Mouse (Mus musculus) forebrain, embryonic 14.5 days (tissue): ENCODE data around the gene Cald1. TPM values are rescaled to one million over a fixed set of nuclear protein-coding genes. Genes with fewer than 3 reads are reported as not detected.
A peak's percentile ranks its signal among the peaks of the same experiment; 100 is the strongest.

Experiments
- ATAC-seq: fragments of 200-750 bp; cut with Nextera tagmentation; 2 replicates; pipeline ENCODE4 v1.8.0; 2017; ENCODE audit warnings: mild to moderate bottlenecking, moderate library complexity
- DNase-seq: peaks from one replicate; pipeline ENCODE4 v3.0.0-alpha.2; 2015; ENCODE audit warnings: low spot score
- H3K27ac ChIP-seq: fragments of 300-500 bp; sonication (generic); 2 replicates; pipeline ENCODE4 v1.5.1; 2014; ENCODE audit warnings: low read depth, mild to moderate bottlenecking, control low read depth, low read length, moderate library complexity
- H3K27me3 ChIP-seq: fragments of 300-500 bp; sonication (generic); replicated peaks from 2 replicates; pipeline ENCODE4 v1.6.1; 2014; ENCODE audit warnings: low read length, control low read depth, mixed read lengths; ENCODE audit not compliant: control insufficient read depth, insufficient read depth
- H3K36me3 ChIP-seq: fragments of 300-500 bp; sonication (generic); 2 replicates; pipeline ENCODE4 v1.6.1; 2014; ENCODE audit warnings: low read length, control low read depth; ENCODE audit not compliant: control insufficient read depth, insufficient read depth
- H3K4me1 ChIP-seq: fragments of 300-500 bp; sonication (generic); 2 replicates; pipeline ENCODE4 v1.6.1; 2014; ENCODE audit warnings: antibody characterized with exemption, low read length, control low read depth; ENCODE audit not compliant: control insufficient read depth, insufficient read depth
- H3K4me2 ChIP-seq: fragments of 300-500 bp; sonication (generic); 2 replicates; pipeline ENCODE4 v1.6.1; 2014; ENCODE audit warnings: mild to moderate bottlenecking, control low read depth, low read length
- H3K4me3 ChIP-seq: fragments of 300-500 bp; sonication (generic); 2 replicates; pipeline ENCODE4 v1.5.1; 2014; ENCODE audit warnings: low read depth, low read length, control low read depth
- H3K9ac ChIP-seq: fragments of 300-500 bp; sonication (generic); 2 replicates; pipeline ENCODE4 v1.6.1; 2014; ENCODE audit warnings: mild to moderate bottlenecking, low read length, control low read depth, moderate library complexity
- H3K9me3 ChIP-seq: fragments of 300-500 bp; sonication (generic); replicated peaks from 2 replicates; pipeline ENCODE4 v1.6.1; 2016; ENCODE audit warnings: low read length, control low read depth, mixed read lengths; ENCODE audit not compliant: control insufficient read depth
- WGBS: fragments of 180-500 bp; shearing (Covaris S2); extraction: QIAGEN DNeasy Blood & Tissue Kit; methylation state at CpG from one replicate; pipeline ENCODE4 v1.1.7; 2014; 5-methylcytosine and 5-hydroxymethylcytosine counted together
- polyA plus RNA-seq: library from polyadenylated mRNA; unstranded; fragments of >200 nt; fragmentation: Nextera tagmentation; extraction: Ambion mirVana; gene quantifications from 2 replicates; pipeline ENCODE4 v1.2.1, GENCODE M21; 2014

Gene Cald1
- polyA plus RNA-seq, 1 experiment from 2014 or later = 46.4 TPM

DNA sequence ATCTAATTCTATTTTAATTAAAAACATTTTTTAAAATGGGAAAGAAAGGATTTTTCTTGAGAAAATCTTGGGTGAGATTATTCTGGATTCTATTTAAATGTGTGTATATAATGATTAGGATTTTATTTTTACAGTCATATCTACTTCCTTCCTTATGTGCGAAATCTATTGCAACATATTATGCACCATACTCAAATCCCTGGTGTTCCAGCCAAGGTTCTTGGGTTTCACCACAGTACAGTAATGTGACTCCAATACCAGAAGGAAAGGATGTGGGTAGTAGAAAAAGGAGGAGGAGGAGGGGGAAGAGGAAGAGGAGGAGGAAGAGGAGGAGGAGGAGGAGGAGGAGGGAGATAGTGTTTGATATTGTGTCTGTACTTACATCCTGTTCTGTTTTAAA lies 184.2 kb downstream of the Cald1 start:
- no peak overlapping the region for H3K27ac ChIP-seq
- no peaks in the 10 kb centered on the region for H3K9me3 ChIP-seq
- ATAC-seq = no peak
- no peak overlapping the region for H3K9ac ChIP-seq
- no peaks in the 10 kb centered on the region for H3K36me3 ChIP-seq
- 100% methylated on average over 1 of the region's 1 CpGs for WGBS
- no peak for DNase-seq
- H3K4me1 ChIP-seq = no peaks in the 10 kb centered on the region; the same call in 1 of the 2 replicates
- H3K4me3 ChIP-seq = no peak overlapping the region
- H3K27me3 ChIP-seq = no peaks in the 10 kb centered on the region
- H3K4me2 ChIP-seq = no peak overlapping the region

DNA sequence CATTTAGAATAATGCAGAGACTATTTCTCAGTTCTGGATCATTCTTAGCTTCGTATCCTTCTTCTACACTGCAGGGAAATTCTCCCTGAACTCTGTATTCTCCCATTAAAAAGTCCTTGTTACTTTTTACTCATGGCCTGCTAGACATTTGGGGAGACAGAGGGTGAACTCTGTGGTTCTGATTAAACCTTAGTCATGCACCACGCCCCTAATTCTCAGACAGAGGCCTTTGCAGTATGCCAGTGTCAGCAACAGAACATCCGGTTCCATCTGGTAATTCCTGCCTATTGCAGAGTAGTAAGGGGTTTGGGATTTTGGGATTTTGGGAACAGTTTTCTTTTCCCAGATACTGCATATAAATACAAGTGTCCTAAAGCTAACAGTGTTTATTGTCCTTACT lies 198.6 kb downstream of the Cald1 start:
- Histone ChIP-seq H3K9ac (no peak overlapping the region), H3K4me1 (no peaks in the 10 kb centered on the region), H3K36me3 (no peaks in the 10 kb centered on the region), H3K9me3 (no peaks in the 10 kb centered on the region), H3K27me3 (no peaks in the 10 kb centered on the region), H3K4me3 (no peak overlapping the region), H3K4me2 (no peak overlapping the region), H3K27ac (no peak overlapping the region)
- 91% methylated on average over 3 of the region's 3 CpGs for WGBS
- ATAC-seq (no peak), DNase-seq (no peak)

DNA sequence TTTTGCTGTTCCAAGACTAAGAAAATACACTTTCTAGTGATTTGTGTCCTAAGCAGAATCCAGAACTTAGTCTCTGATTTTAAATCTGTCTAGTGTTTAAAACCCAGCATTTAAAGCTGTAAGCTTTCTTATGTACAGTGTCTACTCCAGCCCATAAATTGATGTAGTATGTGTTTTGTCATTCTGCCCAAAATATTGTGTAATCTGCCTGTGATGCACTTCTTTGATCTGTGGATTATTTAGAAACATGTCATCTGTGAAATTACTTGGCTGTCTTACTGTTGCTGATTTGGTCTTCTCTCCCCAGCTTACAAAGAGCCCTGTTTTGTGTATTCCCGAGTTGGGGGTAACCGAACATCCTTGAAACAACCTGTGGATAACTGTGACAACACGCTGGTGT lies 199.6 kb downstream of the Cald1 start:
- no peaks in the 10 kb centered on the region for H3K27me3 ChIP-seq

DNA sequence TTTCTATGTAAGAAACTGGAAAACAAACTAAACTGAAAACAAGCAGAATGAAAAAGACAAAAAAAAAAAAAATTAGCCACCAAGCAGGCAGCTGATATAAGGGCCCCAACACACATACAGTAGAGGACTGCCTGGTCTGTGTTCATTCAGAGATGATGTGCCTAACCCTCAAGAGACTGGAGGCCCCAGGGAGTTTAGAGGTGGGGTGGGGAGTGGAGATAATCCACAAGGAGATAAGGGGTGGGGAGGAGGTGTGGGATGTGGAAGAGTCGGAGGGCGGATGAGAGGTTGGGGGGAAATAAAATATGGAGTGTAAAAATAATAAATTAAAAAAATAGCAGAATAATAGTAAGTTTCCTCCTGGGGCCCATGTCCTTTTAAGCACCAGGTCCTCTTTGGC lies 207.3 kb downstream of the Cald1 start:
- DNase-seq (no peak), ATAC-seq (no peak)
- H3K4me1 ChIP-seq = no peaks in the 10 kb centered on the region

More for the DNA sequence above, 199.6 kb downstream of the Cald1 start:
- no peak overlapping the region for H3K9ac ChIP-seq
- ATAC-seq (no peak), DNase-seq (no peak)
- no peaks in the 10 kb centered on the region for H3K36me3 ChIP-seq
- H3K4me3 ChIP-seq = no peak overlapping the region
- H3K4me2 ChIP-seq = no peak overlapping the region
- H3K27ac ChIP-seq = no peak overlapping the region
- 83% methylated on average over 3 of the region's 3 CpGs for WGBS
- H3K4me1 ChIP-seq = no peaks in the 10 kb centered on the region
- H3K9me3 ChIP-seq = no peaks in the 10 kb centered on the region

DNA sequence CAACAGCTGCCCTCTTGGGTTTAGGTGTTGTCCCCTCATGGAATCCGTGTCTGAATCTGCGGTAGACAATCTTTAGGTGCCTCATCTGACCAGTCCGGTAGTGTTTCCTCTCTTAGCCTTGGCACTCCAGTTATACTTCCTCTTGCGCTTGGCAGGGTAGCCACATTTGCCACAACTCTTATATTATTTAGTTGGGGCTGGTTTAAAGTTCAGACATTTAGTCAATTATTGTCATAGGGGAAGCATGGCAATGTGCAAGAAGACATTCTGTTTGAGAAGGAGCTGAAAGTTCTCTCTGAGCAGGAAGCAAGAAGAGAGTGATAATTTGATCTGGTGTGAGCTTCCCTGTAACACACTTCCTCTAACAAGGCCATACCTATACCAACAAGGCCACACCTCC lies 212.4 kb downstream of the Cald1 start:
- WGBS = 95% methylated on average over 4 of the region's 4 CpGs
- DNase-seq (no peak), ATAC-seq (no peak)
- Histone ChIP-seq H3K4me3 (no peak overlapping the region), H3K27ac (no peak overlapping the region), H3K4me2 (no peak overlapping the region), H3K9ac (no peak overlapping the region), H3K36me3 (no peaks in the 10 kb centered on the region), H3K27me3 (no peaks in the 10 kb centered on the region), H3K9me3 (no peaks in the 10 kb centered on the region), H3K4me1 (no peaks in the 10 kb centered on the region)

More for the DNA sequence above, 207.3 kb downstream of the Cald1 start:
- WGBS = 84% methylated on average over 2 of the region's 2 CpGs
- no peak overlapping the region for H3K27ac ChIP-seq
- no peaks in the 10 kb centered on the region for H3K36me3 ChIP-seq
- no peak overlapping the region for H3K4me2 ChIP-seq
- H3K4me3 ChIP-seq = no peak overlapping the region
- no peaks in the 10 kb centered on the region for H3K9me3 ChIP-seq
- H3K9ac ChIP-seq = no peak overlapping the region
- H3K27me3 ChIP-seq = no peaks in the 10 kb centered on the region

DNA sequence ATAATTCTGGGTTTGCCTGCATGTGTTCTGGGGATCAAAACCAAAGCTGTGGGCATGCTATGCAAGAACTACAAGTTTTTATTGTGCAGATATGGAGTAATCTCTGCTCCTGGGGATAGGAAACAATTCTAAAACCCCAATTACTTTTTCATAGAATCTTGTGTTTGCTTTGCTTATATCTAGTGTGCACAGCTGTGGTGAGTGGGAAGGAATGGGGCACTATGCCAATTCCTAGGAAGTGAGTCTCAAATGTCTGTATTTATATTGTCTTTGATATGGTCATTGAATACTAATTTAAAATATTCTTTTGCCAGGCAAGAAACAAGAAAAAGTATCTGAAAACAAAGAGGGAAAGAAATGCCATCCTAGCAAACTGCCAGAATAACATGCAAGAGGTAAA lies 226.1 kb downstream of the Cald1 start:
- H3K36me3 ChIP-seq = no peaks in the 10 kb centered on the region
- no peak overlapping the region for H3K9ac ChIP-seq
- H3K27me3 ChIP-seq = no peaks in the 10 kb centered on the region
- DNase-seq = peak; percentile 16
- H3K27ac ChIP-seq = no peak overlapping the region
- no peak overlapping the region for H3K4me2 ChIP-seq
- no peaks in the 10 kb centered on the region for H3K4me1 ChIP-seq
- no peak for ATAC-seq
- no peaks in the 10 kb centered on the region for H3K9me3 ChIP-seq
- no peak overlapping the region for H3K4me3 ChIP-seq

Other genes starting within 250 kb of the Cald1 start
- 3.8 and 5.1 TPM in 2 replicates for gene Akr1b8, start 244.4 kb upstream of the Cald1 start, polyA plus RNA-seq
- gene Akr1b10, start 214.3 kb upstream of the Cald1 start, polyA plus RNA-seq = 5.8 and 7.9 TPM in 2 replicates
- not detected in 2 replicates for gene Akr1b7, start 186.2 kb upstream of the Cald1 start, polyA plus RNA-seq
- 66.1 and 84.3 TPM in 2 replicates for gene Bpgm, start 122.3 kb upstream of the Cald1 start, polyA plus RNA-seq
- gene Agbl3, start 181.9 kb downstream of the Cald1 start, polyA plus RNA-seq = 8.2 and 9.7 TPM in 2 replicates